Mouse (Mus musculus): ENCODE measurements around the gene Pde3a.

- TF ChIP-seq POLR2A (IDR thresholded peaks at IDR 0.05; ENCODE audit: extremely low read depth, insufficient read depth, low read length) (no peak), CTCF (IDR thresholded peaks at IDR 0.05; ENCODE audit: extremely low read depth, insufficient read depth, low read length) (no peak)
Observed at GRCm38 (mm10) chr6:141227658-141228005, 21.4 kb upstream of the Pde3a start.

Measured in cortical plate, adult 2 months (tissue).